Mouse (Mus musculus): ENCODE data around the gene Adtrp.

DNA sequence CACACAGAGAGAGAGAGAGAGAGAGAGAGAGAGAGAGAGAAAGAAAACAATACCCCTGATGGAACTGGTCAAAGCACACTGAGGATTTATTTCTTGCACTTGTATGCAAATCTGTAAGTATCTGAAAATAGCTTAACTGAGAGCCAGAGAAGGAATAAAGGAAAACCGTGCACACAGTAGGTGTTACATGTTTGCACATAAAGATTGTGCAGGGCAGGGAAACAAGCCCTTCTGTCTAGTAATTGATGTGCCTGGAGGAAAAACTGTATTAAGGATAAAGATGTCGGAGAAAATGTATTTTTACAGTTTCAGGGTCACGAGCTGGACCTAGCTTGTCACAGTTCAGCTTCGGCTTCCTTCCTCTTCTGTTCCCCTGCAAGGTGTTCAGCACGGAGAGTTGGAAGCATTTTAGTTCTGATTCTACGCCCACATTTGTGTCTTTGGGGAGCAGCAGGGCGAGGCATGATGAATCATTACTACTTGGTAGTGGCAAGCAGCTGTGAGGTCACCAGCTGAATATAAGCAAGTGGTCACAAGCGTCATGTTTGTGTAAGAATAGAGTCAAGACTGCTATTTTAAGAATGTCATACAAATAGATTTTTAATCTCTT, 43.7 kb downstream of the Adtrp start:
- TF ChIP-seq CTCF (conservative IDR thresholded peaks at IDR 0.05; ENCODE audit: low read length) (no peak), POU5F1 (IDR thresholded peaks at IDR 0.05; ENCODE audit: borderline replicate concordance, low read length) (no peak)

Data from E14TG2a.4 (cell line).